Mouse (Mus musculus) kidney, postnatal 36 days (tissue): Measurements from ENCODE around the gene Trim50.
"Not testable (repeated sequence)": the region's sequence is repeated elsewhere in the genome, so short reads cannot be mapped to it uniquely, and the experiment has no call there.

Source experiments
- DNase-seq, 2 experiments: peaks; one replicate each; pipeline ENCODE4 v3.0.0; 2021 to 2022; ENCODE audit warnings: mixed read lengths in 2 of 2

The Trim50 gene

GRCm38 (mm10) chr5:135352995-135353394, at the start of gene Trim50:
Gene Trim50, plus strand, starts transcription at chr5:135353295.
- no peak for DNase-seq

- no peak for DNase-seq
These were observed 46.7 kb upstream of the Trim50 start for GRCm38 (mm10) chr5:135306321-135306965.

- DNase-seq = no peak
These were observed 36.9 kb upstream of the Trim50 start for GRCm38 (mm10) chr5:135316177-135316576.

GRCm38 (mm10) chr5:135319856-135320255, 33.2 kb upstream of the Trim50 start:
- peak in 1 of 2 experiments; percentile 29 for DNase-seq

DNA sequence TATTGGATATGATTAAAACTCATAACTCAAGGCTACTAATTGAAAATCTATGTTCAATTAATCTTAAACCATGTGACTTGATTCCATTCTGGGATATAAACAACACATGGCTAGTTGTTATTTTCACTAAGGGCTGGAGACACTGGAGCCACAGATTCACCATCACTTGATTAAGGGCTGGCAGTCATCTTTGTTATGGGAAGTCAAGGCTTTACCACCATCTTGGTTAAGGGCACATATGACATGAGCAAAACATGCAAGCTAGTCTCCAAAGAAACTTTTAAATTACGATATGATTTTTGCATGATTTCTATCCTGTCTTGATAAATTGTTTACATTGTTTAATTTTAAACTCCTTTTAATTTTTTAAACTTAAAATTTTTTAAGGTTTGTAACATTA, 30.9 kb upstream of the Trim50 start:
- DNase-seq = no peak

- DNase-seq = no peak
These were observed 26.9 kb upstream of the Trim50 start for GRCm38 (mm10) chr5:135326121-135326659.

GRCm38 (mm10) chr5:135329471-135329870, 23.6 kb upstream of the Trim50 start:
- no peak for DNase-seq

DNA sequence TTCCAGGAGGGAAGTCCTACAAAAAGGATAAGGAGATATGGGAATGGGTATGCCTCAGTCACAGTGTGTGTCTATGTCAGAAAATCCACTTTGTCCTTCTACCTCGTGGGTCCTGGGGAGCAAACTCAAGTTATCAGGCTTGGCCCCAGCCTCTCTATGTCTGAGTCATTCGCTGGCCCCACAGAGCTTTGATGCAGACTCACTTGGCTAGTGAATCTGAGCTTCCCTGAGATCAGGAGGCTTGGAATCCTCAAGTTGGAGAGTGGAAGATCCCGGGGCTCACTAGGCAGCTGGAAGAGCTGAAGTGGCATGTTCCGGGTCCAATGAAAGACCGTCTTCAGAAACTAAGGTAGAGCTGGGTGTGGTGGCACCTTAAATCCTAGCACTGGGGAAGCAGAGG, 22.9 kb upstream of the Trim50 start:
- no peak for DNase-seq

GRCm38 (mm10) chr5:135331161-135331560, 21.9 kb upstream of the Trim50 start:
- DNase-seq = peak in 1 of 2 experiments; percentile 31

- peak; percentile 17 to 42 for DNase-seq
These were observed 15.5 kb upstream of the Trim50 start for GRCm38 (mm10) chr5:135337575-135337974.

DNA sequence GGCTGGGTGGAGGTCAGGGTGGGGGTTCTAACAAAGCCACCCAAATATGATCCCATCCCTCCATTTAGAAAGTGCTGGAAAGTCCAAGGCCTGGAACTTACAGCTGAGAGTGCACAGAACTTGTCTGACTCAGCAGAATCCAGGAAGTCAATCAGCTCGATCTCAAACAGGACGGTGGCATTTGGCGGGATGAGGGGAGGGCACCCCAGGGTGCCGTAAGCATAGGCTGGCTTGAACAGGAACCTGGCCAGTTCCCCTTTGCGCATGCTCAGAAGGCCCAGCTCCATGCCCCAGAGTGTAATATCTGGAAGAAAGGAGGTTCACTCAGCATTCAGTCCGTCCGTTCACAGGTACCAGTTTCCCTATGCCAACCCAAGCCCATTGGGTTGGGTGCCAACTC, 7.1 kb upstream of the Trim50 start:
- DNase-seq = peak in 1 of 2 experiments; percentile 27

DNA sequence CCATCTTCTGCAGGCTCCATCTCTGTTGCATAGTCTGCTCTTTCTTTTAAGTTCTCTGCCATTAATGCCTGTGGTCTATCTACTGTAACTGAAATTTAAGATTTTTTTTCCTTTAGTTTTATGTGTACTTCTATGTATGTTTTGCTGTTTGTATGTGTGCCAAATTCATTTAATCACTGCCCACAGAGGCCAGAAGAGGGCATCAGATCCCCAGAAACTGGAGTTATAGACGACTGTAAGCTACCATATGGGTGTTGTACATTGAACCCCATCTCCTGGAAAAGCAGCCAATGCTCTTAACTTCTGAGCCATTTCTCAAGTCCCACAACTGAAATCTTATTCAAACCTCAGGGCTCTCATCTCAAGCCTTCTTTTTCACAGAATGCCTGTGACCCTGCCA, 6.7 kb upstream of the Trim50 start:
- DNase-seq = no peak

DNA sequence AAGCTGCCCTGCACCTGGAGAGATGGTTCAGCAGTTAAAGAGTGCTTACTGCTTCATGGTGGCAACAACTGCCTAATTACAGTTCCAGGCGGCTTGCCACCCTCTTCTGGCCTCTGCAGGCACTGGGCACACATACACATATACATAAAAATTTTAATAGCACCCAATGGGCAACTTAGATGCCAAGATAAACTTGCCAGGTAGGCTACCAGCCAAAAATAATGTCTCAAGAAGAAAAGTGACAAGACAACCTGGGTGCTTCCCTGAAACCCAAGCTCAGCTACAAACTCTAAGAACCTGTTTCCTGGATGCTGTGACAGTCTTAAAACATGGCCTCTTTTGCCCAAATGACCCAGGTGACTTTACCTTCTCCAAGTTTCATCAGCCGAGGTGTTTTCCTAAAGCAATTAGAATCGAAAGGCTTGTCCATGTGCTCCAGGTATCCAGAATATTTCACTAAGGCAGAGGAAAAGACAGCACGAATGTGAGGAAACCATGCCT, 5.5 kb upstream of the Trim50 start:
- DNase-seq = no peak

- no peak for DNase-seq
These were observed 3.2 kb upstream of the Trim50 start, which contains the start of gene Fkbp6 for GRCm38 (mm10) chr5:135349862-135350261. Gene Fkbp6, minus strand, starts transcription at chr5:135350044.

GRCm38 (mm10) chr5:135351606-135352005, 1.5 kb upstream of the Trim50 start:
- no peak for DNase-seq

- DNase-seq = peak in 1 of 2 experiments; percentile 33
These were observed 469 bp downstream of the Trim50 start for GRCm38 (mm10) chr5:135353564-135353963.

GRCm38 (mm10) chr5:135356090-135356489, 3.0 kb downstream of the Trim50 start:
- DNase-seq = peak in 1 of 2 experiments; percentile 31

GRCm38 (mm10) chr5:135357556-135357955, 4.5 kb downstream of the Trim50 start:
- DNase-seq = peak; percentile 12 to 36

DNA sequence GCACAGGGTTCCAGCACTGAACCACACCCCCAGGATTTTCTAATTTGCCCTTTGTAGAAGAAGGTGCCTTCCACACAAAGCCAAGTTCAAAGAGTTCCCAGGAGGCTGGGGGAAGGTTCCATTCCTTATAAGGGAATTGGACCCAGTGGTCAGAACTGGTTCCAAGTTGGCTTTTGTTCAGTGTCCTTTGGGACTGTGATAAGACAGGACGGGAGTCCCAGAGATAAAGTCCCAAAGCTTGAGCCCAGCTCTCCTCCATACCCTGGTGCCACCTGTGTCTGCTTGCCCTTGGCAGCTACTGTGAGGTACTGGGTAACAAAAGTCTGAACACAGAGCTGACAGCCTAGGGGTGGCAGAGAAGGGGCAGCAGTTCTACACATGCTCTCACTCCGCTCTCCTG, 6.7 kb downstream of the Trim50 start:
- no peak for DNase-seq

DNA sequence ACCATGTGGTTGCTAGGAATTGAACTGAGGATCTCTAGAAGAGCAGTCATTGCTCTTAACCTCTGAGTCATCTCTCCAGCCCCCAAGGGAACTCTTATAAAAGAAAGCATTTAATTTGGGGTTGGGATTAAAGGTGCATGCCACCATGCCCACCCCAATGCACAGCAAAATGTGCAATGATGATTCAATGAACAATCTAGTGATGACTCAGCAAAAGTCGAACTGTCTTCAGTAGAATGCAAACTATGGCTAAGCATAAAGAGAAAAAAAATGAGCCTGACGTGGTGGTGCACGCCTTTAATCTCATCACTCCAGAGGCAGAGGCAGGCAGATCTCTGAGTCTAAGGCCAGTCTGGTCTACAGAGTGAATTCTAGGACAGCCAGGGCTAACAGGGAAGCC, 9.5 kb downstream of the Trim50 start:
- DNase-seq = no peak

GRCm38 (mm10) chr5:135363540-135363939, 10.4 kb downstream of the Trim50 start:
- DNase-seq = peak; percentile 18 to 49

DNA sequence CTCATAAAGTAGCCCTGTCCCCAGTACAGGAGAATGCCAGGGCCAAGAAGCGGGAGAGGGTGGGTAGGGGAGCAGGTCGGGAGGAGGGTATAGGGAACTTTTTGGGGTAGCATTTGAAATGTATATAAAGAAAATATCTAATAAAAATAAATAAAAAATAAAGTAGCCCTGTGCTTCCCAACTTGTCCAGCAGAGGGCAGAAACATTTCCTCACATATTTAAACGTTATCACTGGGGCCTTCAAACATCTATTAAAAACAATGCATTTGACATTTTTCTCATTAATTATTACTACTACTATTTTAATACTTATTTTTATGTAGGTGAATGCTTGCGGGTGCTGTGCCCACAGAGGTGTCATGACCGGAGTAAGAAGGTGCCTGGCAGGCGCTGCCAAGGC, 14.7 kb downstream of the Trim50 start:
- peak in 1 of 2 experiments; percentile 25 for DNase-seq

DNA sequence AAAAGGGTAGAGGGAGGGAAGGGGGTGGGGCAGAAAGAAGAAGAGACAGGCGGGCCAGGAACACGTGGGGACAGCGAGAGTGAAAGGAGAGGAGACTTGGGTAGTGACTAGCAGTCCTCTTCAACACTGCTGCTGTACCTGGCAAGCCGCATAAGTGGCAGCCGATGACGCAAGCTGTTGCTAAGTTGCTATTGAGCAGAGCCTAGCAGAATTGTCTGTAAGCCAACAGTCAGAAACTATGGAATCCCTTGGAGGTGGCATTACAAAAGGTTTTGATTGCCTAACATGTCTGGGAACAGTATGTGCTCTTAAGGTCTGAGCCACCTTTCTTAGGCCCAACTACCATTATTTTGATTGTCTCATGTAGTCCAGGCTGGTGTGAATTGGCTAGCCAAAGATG, 15.2 kb downstream of the Trim50 start:
- DNase-seq = no peak

DNA sequence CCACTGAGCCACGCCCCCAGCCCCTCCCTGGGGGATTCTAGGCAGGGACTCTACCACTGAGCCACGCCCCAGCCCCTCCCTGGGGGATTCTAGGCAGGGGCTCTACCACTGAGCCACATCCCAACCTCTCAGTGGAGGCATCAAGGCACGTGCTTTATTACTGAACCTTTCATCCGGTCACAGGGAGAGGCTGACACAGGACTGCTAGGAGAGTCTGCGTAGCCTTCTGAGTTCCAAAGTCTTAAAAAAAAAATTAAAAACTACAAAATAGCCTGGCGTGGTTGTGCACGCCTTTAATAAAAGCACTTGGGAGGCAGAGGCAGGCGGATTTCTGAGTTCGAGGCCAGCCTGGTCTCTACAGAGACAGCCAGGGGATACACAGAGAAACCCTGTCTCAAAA, 16.1 kb downstream of the Trim50 start:
- DNase-seq = not testable (repeated sequence)
